Mouse (Mus musculus) MEL (cell line): ENCODE data around the gene Txnrd1. TPM values are rescaled to one million over a fixed set of nuclear protein-coding genes. Genes with fewer than 3 reads are reported as not detected.

ENCODE experiments used
- DNase-seq: peaks from one replicate; pipeline ENCODE4 v3.0.0; 2011; ENCODE audit warnings: low read depth, low spot score
- H3K27ac ChIP-seq: 2 replicates; pipeline ENCODE4 v1.5.1; 2012; ENCODE audit warnings: low read depth, mild to moderate bottlenecking, control low read depth, low read length, moderate library complexity; ENCODE audit not compliant: control insufficient read depth
- H3K27me3 ChIP-seq, 2 experiments: fragments of 150-350 bp in 1 of 2; sonication (generic) in 1 of 2; 2 replicates each; pipeline ENCODE4 v1.6.1; 2012; ENCODE audit warnings: low read length in 2 of 2, mild to moderate bottlenecking in 2 of 2, improper control_type of control experiment in 1 of 2, moderate library complexity in 1 of 2; ENCODE audit not compliant: insufficient read depth in 2 of 2, control insufficient read depth in 1 of 2
- H3K36me3 ChIP-seq, 2 experiments: 2 replicates each; pipeline ENCODE4 v1.6.1; 2012 to 2014; ENCODE audit warnings: low read length in 2 of 2, improper control_type of control experiment in 1 of 2, inconsistent platforms in 1 of 2, mild to moderate bottlenecking in 1 of 2; ENCODE audit not compliant: insufficient read depth in 2 of 2, control insufficient read depth in 1 of 2
- H3K4me1 ChIP-seq, 2 experiments: fragments of 150-350 bp in 1 of 2; sonication (generic) in 1 of 2; 2 replicates each; pipeline ENCODE4 v1.6.1; 2012; ENCODE audit warnings: low read length in 2 of 2, improper control_type of control experiment in 1 of 2, mild to moderate bottlenecking in 1 of 2; ENCODE audit not compliant: insufficient read depth in 2 of 2, control insufficient read depth in 1 of 2
- H3K4me3 ChIP-seq, 2 experiments: fragments of 150-350 bp in 1 of 2; sonication (generic) in 1 of 2; 2 replicates each; pipeline ENCODE4 v1.5.1; 2012; ENCODE audit warnings: low read depth in 2 of 2, low read length in 2 of 2, mild to moderate bottlenecking in 2 of 2, moderate library complexity in 2 of 2, control low read depth in 1 of 2, improper control_type of control experiment in 1 of 2; ENCODE audit not compliant: control insufficient read depth in 1 of 2, insufficient read depth in 1 of 2
- H3K79me2 ChIP-seq: 2 replicates; pipeline ENCODE4 v1.6.1; 2012; ENCODE audit warnings: mild to moderate bottlenecking, low read length, moderate library complexity; ENCODE audit not compliant: control insufficient read depth, poor library complexity, insufficient read depth
- H3K9ac ChIP-seq: 2 replicates; pipeline ENCODE4 v1.6.1; 2012; ENCODE audit warnings: low read depth, mild to moderate bottlenecking, control low read depth, low read length, moderate library complexity; ENCODE audit not compliant: control insufficient read depth, poor library complexity, severe bottlenecking
- H3K9me3 ChIP-seq: fragments of 150-350 bp; sonication (generic); replicated peaks from 2 replicates; pipeline ENCODE4 v1.6.1; 2012; ENCODE audit warnings: mild to moderate bottlenecking, low read length, improper control_type of control experiment, moderate library complexity; ENCODE audit not compliant: insufficient read depth
- CHD2 ChIP-seq: IDR thresholded peaks from 2 replicates; pipeline ENCODE4 v1.6.1; 2011; ENCODE audit warnings: low read length, improper control_type of control experiment
- CTCF ChIP-seq, 3 experiments: IDR thresholded peaks in 2 of 3; conservative IDR thresholded peaks in 1 of 3; 2 replicates each; pipeline ENCODE4 v1.5.1; 2011 to 2012; ENCODE audit warnings: low read length in 3 of 3, low read depth in 2 of 3, mild to moderate bottlenecking in 2 of 3, improper control_type of control experiment in 1 of 3, inconsistent platforms in 1 of 3, mixed read lengths in 1 of 3, moderate library complexity in 1 of 3; ENCODE audit not compliant: control insufficient read depth in 1 of 3, insufficient read depth in 1 of 3, poor library complexity in 1 of 3, severe bottlenecking in 1 of 3
- E2F4 ChIP-seq: IDR thresholded peaks from 2 replicates; pipeline ENCODE4 v1.6.1; 2011; ENCODE audit warnings: low read depth, low read length, improper control_type of control experiment, borderline replicate concordance
- EP300 ChIP-seq, 2 experiments: IDR thresholded peaks; 2 replicates each; pipeline ENCODE4 v1.6.1; 2011; ENCODE audit warnings: improper control_type of control experiment in 2 of 2, low read length in 2 of 2, low read depth in 1 of 2, mild to moderate bottlenecking in 1 of 2
- ETS1 ChIP-seq: IDR thresholded peaks from 2 replicates; pipeline ENCODE4 v1.6.1; 2012; ENCODE audit warnings: low read depth, mild to moderate bottlenecking, inconsistent platforms, low read length, improper control_type of control experiment, moderate library complexity
- GABPA ChIP-seq: IDR thresholded peaks from 2 replicates; pipeline ENCODE4 v1.6.1; 2012; ENCODE audit warnings: low read depth, mild to moderate bottlenecking, inconsistent platforms, low read length, improper control_type of control experiment, moderate library complexity
- GATA1 ChIP-seq: IDR thresholded peaks from 2 replicates; pipeline ENCODE4 v1.6.1; 2011; ENCODE audit warnings: low read depth, low read length, improper control_type of control experiment
- KAT2A ChIP-seq: conservative IDR thresholded peaks from 2 replicates; pipeline ENCODE4 v1.6.1; 2012; ENCODE audit warnings: low read depth, low read length, improper control_type of control experiment, inconsistent platforms
- MAFK ChIP-seq: IDR thresholded peaks from 2 replicates; pipeline ENCODE4 v1.6.1; 2011; ENCODE audit warnings: low read depth, mild to moderate bottlenecking, low read length, improper control_type of control experiment, borderline replicate concordance
- MAX ChIP-seq: IDR thresholded peaks from 2 replicates; pipeline ENCODE4 v1.6.1; 2011; ENCODE audit warnings: low read length, improper control_type of control experiment
- MAZ ChIP-seq: IDR thresholded peaks from 2 replicates; pipeline ENCODE4 v1.6.1; 2012; ENCODE audit warnings: low read depth, mild to moderate bottlenecking, inconsistent platforms, low read length, improper control_type of control experiment
- MEF2A ChIP-seq: IDR thresholded peaks from 2 replicates; pipeline ENCODE4 v1.6.1; 2014; ENCODE audit warnings: low read depth, mild to moderate bottlenecking, inconsistent platforms, low read length, improper control_type of control experiment; ENCODE audit not compliant: poor library complexity, insufficient replicate concordance, severe bottlenecking; ENCODE audit errors: extremely low read depth
- MXI1 ChIP-seq: IDR thresholded peaks from 2 replicates; pipeline ENCODE4 v1.6.1; 2011; ENCODE audit warnings: mild to moderate bottlenecking, low read depth, low read length, improper control_type of control experiment
- MYC ChIP-seq: IDR thresholded peaks from 2 replicates; pipeline ENCODE4 v1.6.1; 2011; ENCODE audit warnings: low read depth, mild to moderate bottlenecking, low read length, improper control_type of control experiment, moderate library complexity
- NRF1 ChIP-seq: IDR thresholded peaks from 2 replicates; pipeline ENCODE4 v1.6.1; 2014; ENCODE audit warnings: low read depth, mild to moderate bottlenecking, inconsistent platforms, low read length, improper control_type of control experiment, moderate library complexity; ENCODE audit not compliant: poor library complexity, insufficient read depth, severe bottlenecking
- POLR2AphosphoS5 ChIP-seq: IDR thresholded peaks from 2 replicates; pipeline ENCODE4 v1.6.1; 2012; ENCODE audit warnings: low read depth, borderline replicate concordance, mild to moderate bottlenecking, inconsistent platforms, low read length, moderate library complexity, mixed read lengths
- SIN3A ChIP-seq: IDR thresholded peaks from 2 replicates; pipeline ENCODE4 v1.6.1; 2012; ENCODE audit warnings: low read length, improper control_type of control experiment, inconsistent platforms
- SMC3 ChIP-seq: IDR thresholded peaks from 2 replicates; pipeline ENCODE4 v1.6.1; 2011; ENCODE audit warnings: low read depth, low read length, improper control_type of control experiment
- TAL1 ChIP-seq: IDR thresholded peaks from 2 replicates; pipeline ENCODE4 v1.6.1; 2012; ENCODE audit warnings: mild to moderate bottlenecking, inconsistent platforms, low read length, moderate library complexity, mixed read lengths
- UBTF ChIP-seq: IDR thresholded peaks from 2 replicates; pipeline ENCODE4 v1.6.1; 2012; ENCODE audit warnings: low read depth, mild to moderate bottlenecking, inconsistent platforms, low read length, improper control_type of control experiment, moderate library complexity, borderline replicate concordance; ENCODE audit not compliant: insufficient read depth
- USF2 ChIP-seq, 2 experiments: IDR thresholded peaks; 2 replicates each; pipeline ENCODE4 v1.6.1; 2011 to 2012; ENCODE audit warnings: improper control_type of control experiment in 2 of 2, low read length in 2 of 2, borderline replicate concordance in 1 of 2, inconsistent platforms in 1 of 2, low read depth in 1 of 2, mild to moderate bottlenecking in 1 of 2; ENCODE audit not compliant: insufficient read depth in 1 of 2
- ZC3H11A ChIP-seq: IDR thresholded peaks from 2 replicates; pipeline ENCODE4 v1.6.1; 2012; ENCODE audit warnings: low read depth, mild to moderate bottlenecking, inconsistent platforms, low read length, improper control_type of control experiment
- ZMIZ1 ChIP-seq: IDR thresholded peaks from 2 replicates; pipeline ENCODE4 v1.6.1; 2012; ENCODE audit warnings: low read depth, mild to moderate bottlenecking, inconsistent platforms, low read length, improper control_type of control experiment, moderate library complexity
- polyA plus RNA-seq, 2 experiments: library from polyadenylated mRNA; stranded (reverse) in 1 of 2; unstranded in 1 of 2; fragments of >175 nt in 1 of 2; fragments of >200 nt in 1 of 2; gene quantifications; 2 replicates each; pipeline versions ENCODE4 v1.2.1 to v1.2.4; 2012; ENCODE audit warnings: low replicate concordance in 2 of 2, low read depth in 1 of 2; ENCODE audit not compliant: insufficient read length in 2 of 2, insufficient read depth in 1 of 2, missing spikeins in 1 of 2
- total RNA-seq: library from RNA; depleted of rRNA; stranded (reverse); fragments of 300-350 nt; gene quantifications from 2 replicates; pipeline ENCODE4 v1.2.3, GENCODE M21; 2012

The Txnrd1 gene
- total and polyA plus RNA-seq, 3 experiments, result 91.6 to 127 TPM; not detected in 1

DNA sequence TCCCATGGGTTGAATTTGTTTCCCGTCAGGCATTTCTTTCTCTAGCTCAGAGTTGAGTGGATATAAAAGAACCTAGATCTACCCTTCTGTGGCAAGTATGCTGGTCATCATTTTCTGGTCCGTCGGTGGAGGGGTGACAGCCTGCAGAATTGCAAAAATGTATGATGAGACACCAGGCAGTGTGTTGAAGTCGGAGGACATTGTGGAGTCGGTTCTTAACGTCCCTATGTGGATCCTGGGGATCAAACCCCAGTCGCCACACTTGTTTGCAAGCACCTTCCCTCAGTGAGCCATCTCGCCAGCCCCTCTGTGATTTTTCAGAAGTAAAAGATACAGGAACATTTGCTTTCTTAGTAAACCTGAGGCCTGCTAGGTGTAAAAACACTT is 27.2 kb downstream of the Txnrd1 start:
- Histone ChIP-seq H3K4me1 (peaks cover 6 to 39% of the 10 kb centered on the region in 2 experiments), H3K9me3 (no peaks in the 10 kb centered on the region), H3K79me2 (peaks cover 54% of the 10 kb centered on the region), H3K27ac (peak overlapping the region; percentile 77), H3K4me3 (peak overlapping the region; percentile 94 to 99), H3K9ac (peak overlapping the region; percentile 83), H3K27me3 (no peaks in the 10 kb centered on the region), H3K36me3 (peaks cover 8 to 39% of the 10 kb centered on the region in 2 experiments)
- TF ChIP-seq ETS1 (no peak), SMC3 (no peak), POLR2AphosphoS5 (no peak), GATA1 (no peak), CHD2 (no peak), MEF2A (no peak)
- DNase-seq, result no peak

DNA sequence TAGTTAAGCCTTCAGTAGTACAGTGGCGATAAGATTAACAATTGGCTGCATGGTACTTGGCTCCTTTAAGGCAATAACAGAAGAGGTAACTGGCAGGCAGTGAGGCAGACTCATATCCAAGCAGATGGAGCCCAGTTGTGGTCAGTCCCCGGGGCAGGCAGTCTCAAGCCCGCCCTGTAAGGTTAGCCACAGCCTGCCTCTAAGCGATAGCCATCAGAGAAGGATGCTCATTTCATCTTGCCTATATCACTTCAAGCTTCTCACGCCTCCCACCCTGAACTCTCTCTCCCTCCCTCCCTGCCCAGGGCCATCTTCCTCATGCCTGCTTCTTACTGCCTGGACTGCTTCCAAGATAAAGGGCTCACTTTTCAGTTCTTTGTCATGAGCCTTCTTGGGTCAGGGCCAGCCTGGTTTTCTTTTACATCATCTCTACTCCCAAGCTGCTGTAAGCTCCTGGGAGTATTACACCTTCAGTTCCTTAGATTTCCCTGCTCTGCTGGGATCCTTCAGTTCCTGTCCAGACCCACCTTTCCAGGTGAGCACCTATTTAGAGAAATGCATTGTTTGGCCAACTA is 29.4 kb downstream of the Txnrd1 start:
- peaks cover 6 to 34% of the 10 kb centered on the region in 2 experiments for H3K4me1 ChIP-seq
- TF ChIP-seq ZC3H11A (no peak), ETS1 (peak; percentile 53; the same call in 1 of the 2 replicates)
- TF ChIP-seq, all 39 proteins: peak for 1
- Histone ChIP-seq H3K27me3 (no peaks in the 10 kb centered on the region), H3K36me3 (peaks cover 11 to 34% of the 10 kb centered on the region in 2 experiments), H3K9ac (no peak overlapping the region), H3K79me2 (peaks cover 70% of the 10 kb centered on the region), H3K4me3 (no peak overlapping the region), H3K9me3 (no peaks in the 10 kb centered on the region), H3K27ac (0 out of 2 replicates have a peak overlapping the region, but pooled peaks have one; percentile 17)
- DNase-seq, result peak; percentile 73

DNA sequence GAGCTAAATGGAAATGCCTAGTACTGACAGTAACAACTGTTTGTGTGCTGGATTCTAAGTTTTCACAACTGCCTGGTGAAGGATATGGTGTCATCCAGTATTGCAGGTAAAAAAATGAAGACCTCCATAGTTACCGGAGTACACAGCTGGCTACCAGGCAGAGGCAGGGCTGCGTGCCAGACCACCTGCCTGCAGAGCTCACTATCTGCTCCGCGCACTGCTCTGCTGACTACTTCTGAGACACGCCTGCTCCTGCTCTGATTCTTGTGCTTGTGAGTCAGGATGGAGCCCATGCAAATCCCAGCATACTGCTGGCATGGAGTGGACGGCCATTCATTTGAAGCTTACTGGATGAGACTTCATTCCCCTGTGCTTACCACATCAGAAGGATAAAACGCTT is 30.1 kb downstream of the Txnrd1 start:
- Histone ChIP-seq H3K27me3 (no peaks in the 10 kb centered on the region), H3K9me3 (no peaks in the 10 kb centered on the region), H3K36me3 (peaks cover 12 to 33% of the 10 kb centered on the region in 2 experiments), H3K4me3 (no peak overlapping the region), H3K27ac (no peak overlapping the region), H3K4me1 (peaks cover 6 to 32% of the 10 kb centered on the region in 2 experiments), H3K79me2 (peaks cover 75% of the 10 kb centered on the region), H3K9ac (no peak overlapping the region)
- DNase-seq, result peak; percentile 79
- TF ChIP-seq SIN3A, result peak; percentile 66
- no peak for TF ChIP-seq GABPA
- TF ChIP-seq CHD2, result no peak
- no peak for TF ChIP-seq MAZ
- no peak for TF ChIP-seq POLR2AphosphoS5
- TF ChIP-seq SMC3, result no peak
- no peak for TF ChIP-seq E2F4
- TF ChIP-seq MAX, result 0 out of 2 replicates have a peak, but pooled peaks have one; percentile 21
- no peak for TF ChIP-seq NRF1
- no peak for TF ChIP-seq MAFK
- TF ChIP-seq UBTF, result no peak
- no peak for TF ChIP-seq KAT2A
- TF ChIP-seq EP300 (IDR thresholded peaks at IDR 0.05; ENCODE audit: low read depth in 1 of 2, low read length in 2 of 2), result peak in 1 of 2 experiments; percentile 83; a peak in 2 of 4 replicates
- peak; percentile 84 for TF ChIP-seq TAL1
- TF ChIP-seq ZMIZ1, result no peak
- no peak; the same call in 1 of the 2 replicates for TF ChIP-seq MXI1
- TF ChIP-seq USF2 (IDR thresholded peaks at IDR 0.05; ENCODE audit: borderline replicate concordance in 1 of 2, insufficient read depth in 1 of 2, low read depth in 1 of 2, low read length in 2 of 2), result no peak
- TF ChIP-seq MYC, result no peak
- peak; percentile 55; the same call in 1 of the 2 replicates for TF ChIP-seq GATA1
- no peak for TF ChIP-seq CTCF (IDR thresholded peaks at IDR 0.05 in 2 of 3, conservative IDR thresholded peaks at IDR 0.05 in 1 of 3; ENCODE audit: control insufficient read depth in 1 of 3, insufficient read depth in 1 of 3, low read depth in 2 of 3, low read length in 3 of 3, poor library complexity in 1 of 3, severe bottlenecking in 1 of 3)
